Mouse (Mus musculus) cerebral cortex, adult 2 months (tissue): ENCODE results near the gene Zzz3.

ENCODE experiments used
- WGBS: fragments of 180-500 bp; shearing (Covaris S2); methylation state at CpG from one replicate; pipeline ENCODE4 v1.1.7; 2018; 5-methylcytosine and 5-hydroxymethylcytosine counted together

Zzz3 gene

DNA sequence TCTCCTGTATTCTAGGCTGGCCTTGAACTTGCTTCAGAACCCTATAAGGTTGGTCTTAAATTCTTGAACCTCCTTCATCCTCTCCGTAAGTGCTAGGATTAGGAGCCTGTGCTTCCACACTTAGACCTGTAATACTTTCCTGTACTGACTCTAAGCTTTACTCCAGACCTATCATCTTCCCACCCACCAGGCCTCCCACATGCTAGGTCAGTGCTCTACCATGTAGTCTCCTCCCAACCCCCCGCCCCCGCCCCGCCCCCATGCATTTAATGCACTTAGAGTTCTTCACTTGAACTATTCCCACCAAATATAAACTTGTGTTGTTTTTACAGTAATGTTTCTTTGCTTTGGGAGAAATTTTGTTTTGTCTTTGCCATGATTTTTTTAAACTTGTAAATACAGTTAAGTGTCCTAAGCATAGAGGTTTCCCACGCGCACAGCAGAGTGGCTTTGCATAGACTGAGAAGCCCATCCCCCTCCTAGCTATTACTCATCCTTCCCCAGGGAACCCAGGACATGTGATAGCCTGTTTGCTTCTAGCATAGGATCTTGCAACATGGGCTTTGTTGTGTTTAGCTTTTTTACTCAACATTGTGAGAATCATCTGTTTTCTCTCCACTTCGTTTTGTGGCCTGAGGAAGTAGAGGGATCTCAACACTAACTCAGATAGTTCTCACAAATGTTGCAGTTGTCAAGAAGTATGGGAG, 6.8 kb downstream of the Zzz3 start:
- WGBS, result 57% methylated on average over 7 of the region's 7 CpGs

DNA sequence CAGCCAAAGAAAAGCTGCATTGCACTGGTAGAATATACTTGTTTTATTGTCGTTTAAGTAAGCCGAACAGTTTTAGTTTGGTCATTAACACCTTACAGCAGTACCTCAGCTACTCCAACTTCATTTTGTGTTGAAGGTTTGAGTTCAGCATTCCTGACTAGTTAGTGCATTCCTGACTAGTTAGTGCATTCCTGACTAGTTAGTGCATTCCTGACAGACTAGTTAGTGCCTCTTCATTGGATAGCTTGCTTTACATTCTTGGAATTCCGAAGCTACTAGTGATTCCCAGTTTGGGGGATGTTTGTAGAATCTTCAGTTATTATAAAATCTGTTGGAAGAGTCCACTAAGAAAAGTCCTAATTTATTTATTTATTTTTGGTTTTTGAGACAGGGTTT, 7.4 kb downstream of the Zzz3 start:
- WGBS, result 69% methylated on average over 3 of the region's 3 CpGs

DNA sequence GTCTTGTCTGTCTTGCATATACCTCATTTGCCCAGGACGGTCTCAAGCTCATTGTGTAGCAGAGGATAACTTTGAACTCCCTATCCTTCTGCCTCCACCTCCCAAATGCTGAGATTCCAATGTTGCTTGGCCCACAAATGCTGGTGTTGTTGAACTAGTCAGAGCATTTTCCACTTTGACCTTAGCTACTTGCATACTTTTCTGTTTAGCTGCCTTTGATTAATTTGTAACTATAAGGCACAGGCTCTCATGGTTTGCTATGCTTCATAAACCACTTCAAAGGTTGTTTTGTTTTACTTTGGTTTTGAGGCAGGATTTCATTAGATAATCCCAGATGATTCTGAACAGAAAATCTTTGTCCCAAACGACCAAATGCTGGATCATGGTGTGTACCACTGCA, 8.6 kb downstream of the Zzz3 start:
- WGBS, result 65% methylated on average over 2 of the region's 2 CpGs

DNA sequence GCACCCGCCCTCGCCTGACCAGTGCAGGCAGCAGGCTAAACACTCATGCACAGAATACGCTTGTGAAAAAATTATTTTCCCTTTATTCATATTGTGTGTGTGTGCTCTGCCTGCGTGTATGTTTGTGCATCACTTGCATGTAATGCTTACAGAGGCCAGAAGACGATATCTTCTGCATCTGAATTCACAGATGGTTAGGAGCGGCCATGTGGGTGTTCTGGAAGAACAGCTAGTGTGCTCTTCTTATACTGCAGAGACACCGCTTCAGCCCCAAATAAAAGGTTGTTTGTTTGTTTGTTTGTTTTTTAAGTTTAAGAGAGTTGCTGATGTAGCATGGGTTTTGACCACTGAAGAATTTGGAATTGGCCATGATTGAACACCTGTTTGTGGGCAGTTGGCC, 10.1 kb downstream of the Zzz3 start:
- 55% methylated on average over 7 of the region's 7 CpGs for WGBS

DNA sequence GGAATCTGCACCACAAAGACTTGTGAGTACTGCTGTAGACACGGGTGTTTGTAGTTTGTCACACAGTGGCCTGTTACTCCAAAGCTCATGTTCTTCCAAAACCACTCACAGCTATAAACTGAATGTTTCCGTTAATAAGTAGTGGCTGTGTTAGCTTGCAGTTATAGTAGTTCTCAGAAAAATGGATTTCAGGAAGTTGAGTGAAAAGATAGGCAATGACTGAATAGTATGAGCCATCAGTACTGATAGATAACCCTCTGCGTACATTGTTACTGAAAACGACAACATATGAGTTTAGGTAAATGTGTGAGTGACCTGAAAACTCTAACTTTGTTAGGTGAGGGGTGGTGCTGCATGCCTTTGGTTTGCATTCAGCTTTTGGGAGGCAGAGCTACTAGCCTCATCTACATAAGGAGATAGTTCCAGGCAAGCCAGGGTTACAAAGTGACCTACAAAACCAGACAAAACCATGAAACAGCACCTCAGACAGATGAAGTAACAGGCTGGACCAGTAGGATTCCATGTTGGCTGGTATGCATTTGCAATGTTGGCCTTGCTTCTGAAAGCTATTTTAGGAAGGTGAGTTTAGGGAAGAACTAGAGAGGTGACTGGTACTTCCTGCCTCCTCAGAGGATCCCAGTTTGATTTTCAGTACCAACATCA, 10.8 kb downstream of the Zzz3 start:
- 51% methylated on average over 4 of the region's 4 CpGs for WGBS

DNA sequence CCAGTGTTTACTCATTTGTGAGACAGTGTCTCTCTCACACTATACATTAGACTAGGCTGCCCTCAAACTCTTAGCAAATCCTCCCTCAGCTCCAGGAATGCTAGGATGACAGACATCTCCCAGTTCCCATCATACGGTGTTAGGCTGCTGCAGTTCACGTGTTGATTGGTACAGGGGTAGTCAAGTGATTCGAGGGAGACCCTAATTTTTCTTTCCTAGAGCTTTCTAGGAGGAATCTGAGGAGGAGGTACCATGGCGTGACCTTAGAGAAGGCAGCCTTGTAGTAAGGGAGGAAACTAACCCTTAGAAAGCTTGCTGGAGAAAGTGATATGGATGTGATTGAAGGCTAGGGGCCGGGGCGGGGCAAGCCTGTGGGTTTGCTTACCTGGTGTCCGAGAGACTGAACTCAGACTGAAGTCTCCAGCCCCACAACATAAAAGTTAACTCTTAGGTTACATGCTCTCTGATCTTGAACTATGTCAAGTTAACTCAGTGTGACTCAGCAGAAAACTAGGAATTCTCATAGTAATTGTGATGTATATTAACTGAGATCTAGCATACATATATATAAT, 15.8 kb downstream of the Zzz3 start:
- WGBS, result 84% methylated on average over 7 of the region's 7 CpGs

DNA sequence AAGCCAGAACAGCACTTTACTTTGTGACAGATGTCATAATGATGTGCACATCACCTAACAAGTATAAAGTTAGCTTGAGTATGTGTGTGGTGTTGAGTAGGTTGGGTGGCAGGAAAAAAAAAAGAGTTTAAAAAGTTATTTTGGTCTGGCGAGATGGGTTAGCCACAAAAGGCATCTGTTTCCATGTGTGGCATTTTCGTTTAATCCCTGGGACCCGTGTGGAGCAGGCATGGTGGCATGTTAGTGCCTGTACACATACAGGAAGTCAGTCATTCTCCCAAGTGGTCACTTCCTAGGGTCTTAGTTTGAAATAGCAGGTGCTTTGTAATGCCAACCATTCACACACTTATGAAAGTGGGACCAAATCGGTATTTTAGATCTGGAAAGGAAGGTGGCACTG, 17.1 kb downstream of the Zzz3 start:
- 51% methylated on average over 4 of the region's 4 CpGs for WGBS

DNA sequence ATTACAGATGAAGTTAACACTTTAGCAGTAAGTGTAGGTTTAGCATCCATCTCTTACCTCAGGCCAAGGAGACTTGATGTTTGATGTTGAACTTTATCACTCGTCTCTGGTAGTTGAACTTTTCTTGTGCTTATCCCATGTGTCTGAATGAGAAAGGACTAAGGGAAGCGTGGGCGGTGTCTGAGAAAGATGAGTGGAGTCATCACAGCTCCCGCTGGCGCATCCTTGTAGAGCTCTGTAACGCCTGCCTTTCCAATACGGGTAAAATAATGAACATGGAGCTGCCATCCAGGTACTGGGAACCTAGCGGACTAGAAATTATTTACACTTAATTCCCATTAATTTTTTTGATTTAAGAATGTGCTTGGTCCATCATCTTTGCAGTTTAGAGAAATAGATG, 33.7 kb downstream of the Zzz3 start:
- 73% methylated on average over 8 of the region's 8 CpGs for WGBS

DNA sequence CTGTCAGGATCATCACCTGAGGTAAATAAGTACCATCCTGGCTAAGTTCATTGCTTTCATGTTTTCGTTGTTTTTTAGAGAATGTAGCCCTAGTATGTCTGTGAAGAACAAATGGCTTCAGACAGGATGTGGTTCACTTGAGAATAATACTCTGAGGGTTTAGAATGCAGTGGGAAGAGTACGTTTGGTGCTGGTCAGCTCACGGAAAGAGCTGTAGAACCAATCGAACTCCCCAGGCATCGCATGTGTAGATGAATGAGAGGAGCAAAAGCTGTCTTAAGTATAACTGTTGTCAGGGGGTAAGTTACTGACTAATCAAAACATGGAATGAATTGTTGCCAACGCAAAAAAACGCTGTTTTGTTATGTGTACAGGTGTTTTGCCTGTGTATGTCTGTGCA, 37.4 kb downstream of the Zzz3 start:
- WGBS, result 93% methylated on average over 7 of the region's 7 CpGs

DNA sequence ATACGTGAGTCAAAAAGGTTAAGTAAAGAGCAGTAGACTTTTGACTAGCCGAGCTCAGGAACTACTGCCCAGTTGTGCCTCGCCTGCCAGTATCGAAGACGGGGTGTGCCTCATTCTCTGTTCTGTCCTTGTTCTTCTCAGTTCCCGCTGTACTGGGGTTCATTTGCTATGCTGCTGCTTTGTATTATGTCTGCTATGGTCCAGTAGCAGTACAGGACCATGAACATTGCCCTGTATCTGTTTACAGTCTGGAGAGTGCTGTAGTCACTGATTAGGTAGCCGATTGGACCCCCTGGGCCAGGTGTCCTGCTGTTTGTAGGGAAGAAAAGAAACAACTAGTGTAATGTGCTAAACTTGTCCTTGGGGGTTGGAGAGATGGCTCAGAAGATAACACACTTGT, 42.8 kb downstream of the Zzz3 start:
- 93% methylated on average over 7 of the region's 7 CpGs for WGBS

DNA sequence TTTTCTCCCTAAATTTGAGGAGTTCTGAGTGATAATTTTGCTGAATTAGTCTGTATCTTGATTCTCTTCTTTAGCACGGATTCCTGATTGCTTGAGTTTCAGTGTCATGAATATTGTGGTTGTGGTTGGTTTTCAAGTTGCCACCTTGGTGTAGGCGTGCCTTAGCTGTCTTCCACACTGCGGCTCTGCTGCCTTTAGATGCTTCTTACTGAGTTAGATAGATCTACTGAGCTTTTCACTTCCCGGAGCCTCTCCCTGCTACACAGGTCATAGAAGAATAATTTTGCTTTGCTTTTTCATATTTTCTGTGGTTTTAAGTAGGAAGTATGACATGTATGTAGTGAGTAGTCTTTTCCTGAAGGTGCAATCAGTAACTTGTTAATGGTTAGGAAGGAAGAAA, 47.5 kb downstream of the Zzz3 start:
- WGBS, result 72% methylated on average over 4 of the region's 4 CpGs

DNA sequence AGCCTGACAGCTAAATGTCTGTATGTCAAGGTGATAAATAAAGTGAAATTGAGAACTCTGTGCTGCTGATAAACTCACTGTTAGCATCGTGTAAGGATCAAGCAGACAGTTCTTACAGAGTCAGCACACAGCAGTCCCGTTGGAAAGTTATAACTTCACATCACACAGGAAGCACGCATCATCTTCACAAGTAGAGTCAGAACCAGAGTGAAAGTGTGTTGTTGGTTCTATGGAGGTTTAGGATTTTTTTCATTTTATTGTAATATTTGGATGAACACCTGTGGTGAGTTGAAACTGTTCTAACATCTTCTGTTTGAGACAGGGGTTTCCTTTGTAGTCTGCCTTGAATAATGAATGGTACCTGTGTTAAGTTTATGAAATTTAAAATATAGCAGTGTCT, 48.8 kb downstream of the Zzz3 start:
- WGBS, result 84% methylated on average over 3 of the region's 3 CpGs

DNA sequence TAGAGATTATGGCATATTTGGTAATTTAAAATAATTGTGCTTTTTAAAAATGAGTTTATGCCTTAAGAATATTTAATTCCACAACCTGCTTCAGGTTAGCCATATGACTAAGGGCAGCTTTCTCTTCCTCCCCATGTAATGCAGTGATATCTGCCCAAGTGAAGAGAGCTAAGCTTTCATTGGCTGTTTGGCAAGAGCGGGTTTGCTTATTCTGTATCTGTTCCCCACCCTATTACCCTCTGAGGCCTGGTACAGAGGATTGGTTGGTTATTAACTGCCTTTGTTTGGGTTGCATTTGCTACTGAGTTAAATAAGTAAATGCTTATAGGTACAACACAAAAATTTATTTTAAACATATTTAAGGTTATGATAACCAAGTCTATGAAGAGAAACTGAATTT, 51.7 kb downstream of the Zzz3 start:
- 95% methylated on average over 1 of the region's 1 CpGs for WGBS

DNA sequence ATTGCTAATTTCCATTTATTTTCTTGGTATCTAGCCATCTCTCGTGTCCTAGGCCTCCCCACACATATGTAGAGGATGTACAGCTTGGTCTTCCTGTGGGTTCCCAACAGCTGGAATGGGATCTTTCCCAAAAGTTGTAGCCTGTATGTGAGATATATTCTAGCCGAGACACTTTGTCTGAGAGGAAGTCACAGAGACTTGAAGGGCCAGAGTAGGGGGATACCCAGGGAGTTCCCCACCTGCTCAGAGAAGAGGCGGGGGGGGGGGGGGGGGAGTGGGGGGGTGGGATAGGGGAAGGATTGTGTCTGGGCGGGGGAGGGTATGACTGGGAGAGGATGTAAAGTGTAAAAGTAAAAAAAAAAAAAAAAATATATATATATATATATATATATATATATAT, 57.9 kb downstream of the Zzz3 start:
- 92% methylated on average over 2 of the region's 4 CpGs for WGBS

DNA sequence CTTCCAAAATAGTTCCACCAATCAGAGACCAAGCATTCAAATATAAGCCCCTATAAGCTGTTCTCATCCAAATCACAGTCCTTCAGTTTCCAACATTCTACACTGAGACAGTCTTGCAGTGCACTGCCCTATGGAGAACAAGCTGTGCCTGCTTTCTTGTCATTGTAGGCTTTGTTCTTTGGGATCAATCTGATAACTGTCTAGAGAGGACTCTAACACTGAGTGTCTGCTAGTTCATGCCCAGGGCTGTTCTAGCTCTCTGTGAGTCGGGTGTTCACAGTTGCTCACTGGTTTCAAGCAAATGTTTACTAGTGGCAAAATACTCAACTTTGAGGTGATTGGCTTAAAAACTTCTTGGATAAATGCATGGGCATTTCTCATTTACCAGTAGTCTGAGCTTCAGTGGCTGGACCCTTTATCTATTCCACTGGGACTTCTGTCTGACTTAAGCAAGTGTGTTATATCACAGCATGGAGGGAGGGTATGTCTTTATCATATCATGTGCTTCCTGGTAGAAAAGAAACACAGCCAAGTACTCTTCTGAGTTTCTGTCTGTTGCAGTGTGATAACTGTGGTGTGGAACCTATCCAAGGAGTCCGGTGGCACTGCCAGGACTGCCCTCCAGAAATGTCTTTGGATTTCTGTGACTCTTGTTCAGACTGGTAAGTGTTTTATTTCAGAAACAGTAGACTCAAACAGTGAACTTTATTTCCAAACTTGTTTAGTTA, 62.2 kb downstream of the Zzz3 start:
- WGBS, result 65% methylated on average over 2 of the region's 2 CpGs

DNA sequence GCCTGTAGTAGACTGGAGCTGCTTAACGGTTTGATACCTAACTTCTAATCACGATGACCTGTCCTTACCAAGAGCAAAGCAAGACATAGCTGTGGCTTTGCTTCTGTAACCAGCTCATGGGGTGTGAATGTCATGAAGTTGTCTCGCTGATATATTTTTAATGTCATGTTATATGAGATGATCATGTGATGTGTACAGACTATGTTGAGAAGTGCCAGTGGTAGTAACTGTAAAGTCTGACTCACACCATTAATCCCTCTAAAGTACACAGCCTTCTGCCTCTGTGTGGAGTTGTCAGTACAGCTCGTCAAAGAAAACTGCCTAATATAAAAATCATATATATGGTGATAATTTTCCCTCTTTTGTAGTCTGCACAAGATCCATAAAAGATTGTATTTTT, 63.6 kb downstream of the Zzz3 start:
- 76% methylated on average over 4 of the region's 4 CpGs for WGBS

DNA sequence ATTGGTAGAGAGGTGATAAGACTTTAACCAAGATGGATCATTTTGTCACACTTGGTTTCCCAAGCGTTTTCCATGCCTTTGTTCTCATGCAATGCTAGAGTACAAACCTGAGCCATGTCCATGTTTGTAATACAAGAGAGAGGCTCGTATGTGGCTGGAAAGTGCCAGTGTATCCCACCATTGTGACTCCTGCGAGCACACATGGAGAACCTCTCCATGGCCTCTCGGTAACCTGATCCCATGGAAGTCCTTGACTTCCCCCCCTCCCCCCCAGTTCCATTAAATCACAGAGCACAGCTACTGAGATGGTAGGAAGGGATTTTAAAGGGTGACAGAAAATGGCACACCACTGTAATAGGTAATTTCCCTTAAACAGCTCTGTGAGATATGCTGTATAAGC, 65.5 kb downstream of the Zzz3 start:
- WGBS, result 85% methylated on average over 4 of the region's 4 CpGs

DNA sequence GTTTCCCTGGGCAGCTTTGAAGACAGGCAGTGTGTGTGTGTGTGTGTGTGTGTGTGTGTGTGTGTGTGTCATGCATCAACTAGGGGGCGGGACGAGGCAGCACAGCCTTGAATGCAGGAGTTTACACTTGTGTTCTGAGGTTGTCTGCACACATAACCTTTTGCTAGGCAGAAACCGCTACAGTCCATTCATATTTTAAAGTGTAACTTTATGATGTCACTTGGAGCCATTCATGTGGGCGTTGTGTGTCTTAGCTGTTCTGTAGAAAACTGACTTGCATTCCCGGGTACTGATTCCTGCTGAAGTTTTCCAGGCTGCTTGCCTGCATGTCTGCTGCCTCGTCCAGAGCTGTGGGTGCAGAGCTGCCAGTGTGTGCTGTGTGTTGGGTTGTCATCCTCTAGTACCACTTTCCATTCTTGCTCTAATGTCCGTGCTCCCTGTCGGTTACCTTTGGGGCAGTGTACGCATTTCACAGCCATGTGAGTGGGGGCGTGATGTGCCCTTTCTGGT, 66.8 kb downstream of the Zzz3 start:
- 51% methylated on average over 10 of the region's 10 CpGs for WGBS

DNA sequence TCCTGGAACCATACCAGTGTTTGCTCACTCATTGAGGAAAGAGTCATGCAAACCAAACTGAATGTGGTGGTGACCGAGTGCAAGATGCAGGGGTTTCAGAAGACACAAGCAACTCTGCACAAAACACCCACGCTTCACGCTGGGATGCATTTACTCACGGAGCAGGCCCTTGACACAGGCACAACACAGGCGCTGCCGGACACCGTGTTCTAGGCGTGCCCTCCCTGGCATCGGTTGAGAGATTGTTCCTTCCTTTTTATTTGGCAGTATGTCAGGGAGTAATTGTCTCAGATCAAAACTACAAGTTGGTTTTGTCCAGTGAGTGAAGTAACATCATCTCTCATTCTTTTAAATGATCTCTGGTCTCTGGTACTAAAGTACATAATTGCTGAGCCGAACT, 67.6 kb downstream of the Zzz3 start:
- 73% methylated on average over 10 of the region's 10 CpGs for WGBS

DNA sequence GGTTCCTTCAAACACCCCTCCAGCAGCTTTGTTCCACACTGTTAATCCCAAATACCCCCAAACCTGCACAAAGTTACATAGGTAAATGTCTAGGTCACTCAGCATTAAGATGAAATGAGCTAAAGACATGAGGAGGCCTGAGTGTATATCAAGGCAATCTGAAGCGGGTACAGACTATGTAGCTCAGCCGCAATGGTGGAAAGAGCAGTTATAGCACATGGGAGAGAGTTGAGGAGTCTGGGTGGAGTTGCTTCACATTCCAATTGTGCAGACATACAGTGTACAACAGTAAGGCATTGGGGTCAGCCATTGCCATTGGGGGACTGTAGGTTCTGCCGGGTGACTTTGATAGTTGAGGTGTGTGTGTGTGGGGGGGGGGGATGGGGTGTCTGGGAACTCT, 69.2 kb downstream of the Zzz3 start:
- 99% methylated on average over 3 of the region's 3 CpGs for WGBS

DNA sequence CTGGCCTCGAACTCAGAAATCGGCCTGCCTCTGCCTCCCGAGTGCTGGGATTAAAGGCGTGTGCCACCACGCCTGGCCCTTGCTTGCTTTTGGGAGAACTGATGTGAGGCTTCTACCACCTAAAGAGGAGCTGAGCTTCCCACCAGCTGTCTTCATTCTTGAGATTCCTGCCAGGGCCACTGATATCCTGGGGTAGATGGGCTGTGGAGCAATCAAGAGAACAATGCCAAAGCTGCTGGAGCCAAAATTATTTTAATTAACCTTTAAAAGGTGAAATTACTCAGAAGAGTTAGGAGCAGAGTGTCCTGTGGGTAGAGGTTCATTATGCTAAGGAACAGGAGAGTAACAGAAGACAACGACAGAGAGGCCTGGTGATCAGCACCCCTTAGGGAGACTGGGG, 70.1 kb downstream of the Zzz3 start:
- WGBS, result 89% methylated on average over 6 of the region's 6 CpGs

DNA sequence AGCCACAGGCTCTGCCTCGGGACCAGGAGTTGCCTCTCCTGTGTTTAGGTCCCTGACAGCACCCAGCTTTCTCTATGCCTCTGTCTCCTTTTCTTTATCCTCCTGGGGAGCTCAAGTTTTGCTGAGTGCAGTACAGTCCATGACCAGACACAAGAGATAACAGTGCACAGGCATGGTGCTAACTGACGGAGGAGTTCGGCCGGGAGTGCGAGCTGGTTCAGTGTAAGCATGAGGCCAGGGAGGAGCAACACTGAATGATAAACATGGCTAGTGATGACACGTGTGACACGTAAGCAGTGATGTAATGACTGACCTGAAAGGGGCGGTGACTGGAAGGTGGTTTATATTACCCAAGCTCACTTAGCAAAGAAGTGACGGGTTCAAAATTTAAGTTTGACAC, 71.6 kb downstream of the Zzz3 start:
- WGBS, result 95% methylated on average over 9 of the region's 9 CpGs

DNA sequence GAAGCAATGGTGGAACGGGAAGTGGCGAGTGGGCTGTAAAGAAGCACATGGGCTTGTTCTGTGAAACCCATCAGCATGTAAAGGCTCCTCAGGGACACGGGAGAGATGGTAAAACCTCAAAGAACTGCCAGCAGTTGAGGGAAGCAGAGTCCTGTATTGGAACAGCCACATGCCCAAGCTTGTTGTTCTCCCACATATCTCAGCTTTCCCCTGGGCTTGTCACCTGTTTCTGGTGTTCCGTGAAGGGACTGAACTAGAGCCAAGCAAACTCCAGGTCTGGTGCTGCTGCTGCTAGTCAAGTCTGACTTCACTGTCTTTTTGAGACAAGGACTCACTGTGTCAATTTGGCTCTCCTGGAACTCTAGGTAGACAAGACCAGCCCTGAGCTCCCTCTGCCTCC, 72.0 kb downstream of the Zzz3 start:
- WGBS, result 76% methylated on average over 4 of the region's 4 CpGs
